Mouse (Mus musculus): Measurements from ENCODE around the gene Cdk11b. TPM values are rescaled to one million over a fixed set of nuclear protein-coding genes. Genes with fewer than 3 reads are reported as not detected.
A peak's percentile ranks its signal among the peaks of the same experiment; 100 is the strongest.
"Not testable (repeated sequence)": the region's sequence is repeated elsewhere in the genome, so short reads cannot be mapped to it uniquely, and the experiment has no call there.

Cdk11b gene
- polyA plus RNA-seq, 1 experiment from 2014 or later: 60.3 TPM

- Histone ChIP-seq H3K9me3 (ENCODE audit: control insufficient read depth) (no peaks in the 10 kb centered on the region), H3K4me3 (ENCODE audit: low read depth, low read length) (no peak overlapping the region), H3K36me3 (ENCODE audit: control insufficient read depth, insufficient read depth) (peaks cover 66% of the 10 kb centered on the region), H3K27me3 (replicated peaks; ENCODE audit: control insufficient read depth, insufficient read depth, low read length) (no peaks in the 10 kb centered on the region), H3K4me2 (replicated peaks; ENCODE audit: low read depth) (no peak overlapping the region), H3K27ac (ENCODE audit: low read depth, low read length) (no peak overlapping the region), H3K9ac (ENCODE audit: low read depth, low read length) (no peak overlapping the region), H3K4me1 (replicated peaks; ENCODE audit: control insufficient read depth, insufficient read depth, low read length) (no peaks in the 10 kb centered on the region)
- no peak for ATAC-seq
- WGBS: 83% methylated on average over 6 of the region's 6 CpGs
- TF ChIP-seq CTCF (IDR thresholded peaks at IDR 0.05; ENCODE audit: low read depth): no peak
These were observed 5.6 kb downstream of the Cdk11b start for GRCm38 (mm10) chr4:155630267-155630666.

DNA sequence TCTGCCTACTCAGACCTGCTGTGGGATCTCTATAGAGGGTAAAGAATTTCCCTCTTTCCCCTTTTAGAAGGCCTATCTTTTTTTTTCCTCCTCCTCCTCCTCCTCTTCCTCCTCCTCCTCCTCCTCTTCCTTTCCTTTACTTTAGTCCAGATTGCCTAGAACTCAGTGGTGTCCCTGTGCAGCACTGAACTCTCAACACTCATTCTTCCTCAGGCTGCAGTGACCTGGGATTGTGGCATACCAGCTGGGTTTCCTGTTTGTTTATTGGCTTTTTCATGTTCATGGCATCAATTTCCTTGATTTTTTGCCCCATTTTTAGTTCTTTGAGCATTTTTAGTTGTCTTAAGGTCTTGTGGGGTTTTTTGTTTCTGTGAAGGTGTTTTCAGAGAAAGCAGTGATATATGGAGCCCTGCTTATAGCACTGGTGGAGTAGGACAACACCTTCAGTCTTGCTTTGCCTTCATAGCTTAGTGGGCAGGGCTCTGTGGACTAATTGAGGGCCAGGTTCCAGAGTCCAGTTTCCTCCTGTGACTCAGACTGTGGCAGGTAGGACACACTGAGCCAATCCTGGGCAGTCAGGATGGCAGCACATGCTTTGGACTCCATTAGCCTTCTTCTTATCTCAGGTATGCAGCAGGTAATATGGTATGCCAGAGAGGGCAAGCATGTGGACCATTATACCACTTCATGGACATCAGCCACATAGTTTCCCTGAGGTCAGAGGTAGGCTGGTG, 11.3 kb downstream of the Cdk11b start:
- Histone ChIP-seq H3K4me2 (replicated peaks; ENCODE audit: low read depth) (no peak overlapping the region), H3K9me3 (ENCODE audit: control insufficient read depth) (no peaks in the 10 kb centered on the region), H3K36me3 (ENCODE audit: control insufficient read depth, insufficient read depth) (peaks cover 76% of the 10 kb centered on the region), H3K4me1 (replicated peaks; ENCODE audit: control insufficient read depth, insufficient read depth, low read length) (no peaks in the 10 kb centered on the region), H3K27me3 (replicated peaks; ENCODE audit: control insufficient read depth, insufficient read depth, low read length) (no peaks in the 10 kb centered on the region), H3K9ac (ENCODE audit: low read depth, low read length) (no peak overlapping the region), H3K4me3 (ENCODE audit: low read depth, low read length) (no peak overlapping the region), H3K27ac (ENCODE audit: low read depth, low read length) (peak overlapping the region; percentile 82)
- no peak for TF ChIP-seq CTCF (IDR thresholded peaks at IDR 0.05; ENCODE audit: low read depth)
- peak; percentile 99 for ATAC-seq

- Histone ChIP-seq H3K9me3 (ENCODE audit: control insufficient read depth) (no peaks in the 10 kb centered on the region), H3K36me3 (ENCODE audit: control insufficient read depth, insufficient read depth) (peaks cover 64% of the 10 kb centered on the region), H3K27me3 (replicated peaks; ENCODE audit: control insufficient read depth, insufficient read depth, low read length) (no peaks in the 10 kb centered on the region), H3K4me3 (ENCODE audit: low read depth, low read length) (no peak overlapping the region), H3K27ac (ENCODE audit: low read depth, low read length) (peak overlapping the region; percentile 41; the same call in 1 of the 2 replicates), H3K9ac (ENCODE audit: low read depth, low read length) (no peak overlapping the region), H3K4me2 (replicated peaks; ENCODE audit: low read depth) (no peak overlapping the region), H3K4me1 (replicated peaks; ENCODE audit: control insufficient read depth, insufficient read depth, low read length) (no peaks in the 10 kb centered on the region)
- TF ChIP-seq CTCF (IDR thresholded peaks at IDR 0.05; ENCODE audit: low read depth): no peak
- ATAC-seq: peak; percentile 49; the same call in 1 of the 2 replicates
- 44% methylated on average over 1 of the region's 1 CpGs for WGBS
These were observed 18.9 kb downstream of the Cdk11b start for GRCm38 (mm10) chr4:155643531-155643930.

DNA sequence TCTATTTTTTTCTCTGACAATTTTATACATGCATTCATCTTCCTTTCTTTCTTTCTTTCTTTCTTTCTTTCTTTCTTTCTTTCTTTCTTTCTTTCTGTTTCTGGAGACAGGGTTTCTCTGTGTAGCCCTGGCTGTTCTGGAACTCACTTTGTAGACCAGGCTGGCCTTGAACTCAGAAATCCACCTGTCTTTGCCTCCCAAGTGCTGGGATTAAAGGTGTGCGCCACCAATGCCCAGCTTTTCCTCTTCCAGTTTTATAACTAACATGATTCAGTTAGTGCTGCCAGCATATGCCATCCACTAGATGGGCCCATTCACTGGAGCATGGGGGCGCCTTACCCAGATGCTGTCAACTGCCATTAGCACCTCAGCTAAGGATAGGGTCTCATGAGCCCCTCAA, 20.7 kb downstream of the Cdk11b start, which contains the start of gene Gm10563:
Gene Gm10563, minus strand, starts transcription at position 101 of the 400 bp plus-strand sequence.
- not testable (repeated sequence) for H3K27me3 ChIP-seq (replicated peaks; ENCODE audit: control insufficient read depth, insufficient read depth, low read length); H3K9me3 ChIP-seq (ENCODE audit: control insufficient read depth); H3K4me1 ChIP-seq (replicated peaks; ENCODE audit: control insufficient read depth, insufficient read depth, low read length); H3K4me2 ChIP-seq (replicated peaks; ENCODE audit: low read depth); H3K4me3 ChIP-seq (ENCODE audit: low read depth, low read length); ATAC-seq; H3K9ac ChIP-seq (ENCODE audit: low read depth, low read length)
- Histone ChIP-seq H3K27ac (ENCODE audit: low read depth, low read length) (0 out of 2 replicates have a peak within 1 kb of the TSS, but pooled peaks have one; percentile 28), H3K36me3 (ENCODE audit: control insufficient read depth, insufficient read depth) (peaks cover 69% of the 10 kb centered on the region)
- WGBS: 90% methylated on average over 2 of the region's 2 CpGs

DNA sequence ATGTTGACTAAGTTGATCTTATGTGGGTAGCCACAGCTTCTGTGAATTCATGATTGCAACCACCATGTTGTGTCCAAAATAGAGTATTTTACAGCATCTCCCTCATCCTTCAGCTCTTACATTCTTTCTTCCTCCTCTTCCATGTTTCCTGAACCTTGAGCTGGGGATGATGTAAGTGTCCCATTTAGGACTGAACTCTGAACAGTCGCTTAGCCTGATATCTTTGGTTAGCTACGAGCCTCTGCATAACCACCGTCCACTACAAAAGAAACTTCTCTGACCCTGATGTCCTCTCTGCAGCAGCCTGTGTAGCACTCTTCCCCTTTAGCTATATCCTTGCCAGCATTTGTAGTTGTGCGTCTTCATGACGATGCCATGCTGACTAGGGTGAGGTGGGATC, 21.1 kb downstream of the Cdk11b start:
- no peak for TF ChIP-seq CTCF (IDR thresholded peaks at IDR 0.05; ENCODE audit: low read depth)
- Histone ChIP-seq H3K4me2 (replicated peaks; ENCODE audit: low read depth) (no peak overlapping the region), H3K9ac (ENCODE audit: low read depth, low read length) (no peak overlapping the region), H3K4me1 (replicated peaks; ENCODE audit: control insufficient read depth, insufficient read depth, low read length) (no peaks in the 10 kb centered on the region), H3K27me3 (replicated peaks; ENCODE audit: control insufficient read depth, insufficient read depth, low read length) (no peaks in the 10 kb centered on the region), H3K4me3 (ENCODE audit: low read depth, low read length) (no peak overlapping the region), H3K27ac (ENCODE audit: low read depth, low read length) (0 out of 2 replicates have a peak overlapping the region, but pooled peaks have one; percentile 28), H3K9me3 (ENCODE audit: control insufficient read depth) (no peaks in the 10 kb centered on the region), H3K36me3 (ENCODE audit: control insufficient read depth, insufficient read depth) (peaks cover 69% of the 10 kb centered on the region)
- WGBS: 79% methylated on average over 5 of the region's 5 CpGs
- peak; percentile 18; the same call in 1 of the 2 replicates for ATAC-seq

DNA sequence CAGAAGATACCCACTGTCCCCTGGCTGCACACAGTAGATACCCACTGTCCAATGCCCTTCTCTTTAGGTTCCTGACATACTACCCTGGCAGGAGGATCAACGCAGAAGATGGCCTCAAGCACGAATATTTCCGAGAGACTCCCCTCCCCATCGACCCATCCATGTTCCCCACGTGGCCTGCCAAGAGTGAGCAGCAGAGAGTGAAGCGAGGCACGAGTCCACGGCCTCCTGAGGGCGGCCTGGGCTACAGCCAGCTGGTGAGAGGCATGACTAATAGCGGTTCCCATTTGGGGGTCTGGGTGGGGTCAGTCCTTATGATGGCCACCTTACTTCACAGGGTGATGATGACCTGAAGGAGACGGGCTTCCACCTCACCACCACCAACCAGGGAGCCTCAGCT, 24.7 kb downstream of the Cdk11b start:
- H3K36me3 ChIP-seq (ENCODE audit: control insufficient read depth, insufficient read depth): peaks cover 51% of the 10 kb centered on the region

More for the DNA sequence above, 24.7 kb downstream of the Cdk11b start:
- no peak for ATAC-seq
- no peaks in the 10 kb centered on the region for H3K9me3 ChIP-seq (ENCODE audit: control insufficient read depth)
- peak overlapping the region; percentile 28; the same call in 1 of the 2 replicates for H3K27ac ChIP-seq (ENCODE audit: low read depth, low read length)
- no peak overlapping the region for H3K4me3 ChIP-seq (ENCODE audit: low read depth, low read length)
- TF ChIP-seq CTCF (IDR thresholded peaks at IDR 0.05; ENCODE audit: low read depth): no peak
- no peak overlapping the region for H3K9ac ChIP-seq (ENCODE audit: low read depth, low read length)
- 0 out of 2 replicates have a peak, but pooled peaks cover 10% of the 10 kb centered on the region for H3K27me3 ChIP-seq (replicated peaks; ENCODE audit: control insufficient read depth, insufficient read depth, low read length)
- H3K4me2 ChIP-seq (replicated peaks; ENCODE audit: low read depth): no peak overlapping the region
- peaks cover 14% of the 10 kb centered on the region for H3K4me1 ChIP-seq (replicated peaks; ENCODE audit: control insufficient read depth, insufficient read depth, low read length)
- 88% methylated on average over 11 of the region's 11 CpGs for WGBS

Measured in intestine, postnatal 0 days (tissue).